Mouse (Mus musculus) adrenal gland, postnatal 36 days (tissue): Measurements from ENCODE around the gene Npm3. TPM values are rescaled to one million over a fixed set of nuclear protein-coding genes. Genes with fewer than 3 reads are reported as not detected.
A peak's percentile ranks its signal among the peaks of the same experiment; 100 is the strongest.

Source experiments
- DNase-seq, 2 experiments: peaks; one replicate each; pipeline ENCODE4 v3.0.0; 2021; ENCODE audit warnings: mixed read lengths in 1 of 2
- long read RNA-seq, 2 experiments: library from polyadenylated mRNA; stranded (forward); transcript quantifications; one replicate each; pipeline ENCODE4 v2.0.0; 2021; ENCODE audit warnings: borderline sequencing depth in 2 of 2
- total RNA-seq, 2 experiments: library from RNA; stranded (reverse); gene quantifications; 2 replicates each; pipeline ENCODE4 v1.2.3; 2021

Gene Npm3
- 10 to 100 TPM; 31.7 to 38.0 TPM for total RNA-seq
- long read RNA-seq, experiment 1, transcript Npm3-201 (6 exons, 888 nt): major isoform, 7 of 10 reads
- long read RNA-seq, experiment 1, partial matches to known transcripts: 3 of 10 reads
- long read RNA-seq, experiment 1, other reads (novel, unspliced or antisense): 0 of 10 reads
- long read RNA-seq, experiment 2, partial matches to known transcripts: 0 of 2 reads
- long read RNA-seq, experiment 2, other reads (novel, unspliced or antisense): 0 of 2 reads

GRCm38 (mm10) chr19:45749243-45750043, at the start of gene Npm3:
Gene Npm3 (minus strand): TSS chr19:45749591.
- DNase-seq: peak; percentile 89 to 94

- no peak for DNase-seq
Observed at GRCm38 (mm10) chr19:45796879-45797278, 47.5 kb upstream of the Npm3 start.

GRCm38 (mm10) chr19:45796061-45796556, 46.7 kb upstream of the Npm3 start:
- peak in 1 of 2 experiments; percentile 35 for DNase-seq

GRCm38 (mm10) chr19:45795406-45795944, 46.1 kb upstream of the Npm3 start:
- DNase-seq: no peak

- DNase-seq: no peak
Observed at GRCm38 (mm10) chr19:45794718-45795117, 45.3 kb upstream of the Npm3 start.

GRCm38 (mm10) chr19:45792404-45792803, 43.0 kb upstream of the Npm3 start:
- DNase-seq: no peak

GRCm38 (mm10) chr19:45789888-45790874, 40.8 kb upstream of the Npm3 start:
- DNase-seq: no peak

- no peak for DNase-seq
Observed at GRCm38 (mm10) chr19:45789365-45789764, 40.0 kb upstream of the Npm3 start.

GRCm38 (mm10) chr19:45788337-45788736, 38.9 kb upstream of the Npm3 start:
- peak in 1 of 2 experiments; percentile 28 for DNase-seq

- no peak for DNase-seq
Observed at GRCm38 (mm10) chr19:45787450-45787849, 38.1 kb upstream of the Npm3 start.

GRCm38 (mm10) chr19:45785470-45785869, 36.1 kb upstream of the Npm3 start:
- no peak for DNase-seq

- no peak for DNase-seq
Observed at GRCm38 (mm10) chr19:45783933-45784576, 34.7 kb upstream of the Npm3 start.

GRCm38 (mm10) chr19:45783181-45783932, 34.0 kb upstream of the Npm3 start, which contains the start of gene Mgea5:
Gene Mgea5 (minus strand): TSS chr19:45783837.
- peak; percentile 98 for DNase-seq

- DNase-seq: peak; percentile 79 to 87
Observed at GRCm38 (mm10) chr19:45782315-45783001, 33.1 kb upstream of the Npm3 start.

- no peak for DNase-seq
Observed at GRCm38 (mm10) chr19:45781676-45782075, 32.3 kb upstream of the Npm3 start.

GRCm38 (mm10) chr19:45780350-45780915, 31.0 kb upstream of the Npm3 start:
- DNase-seq: no peak

GRCm38 (mm10) chr19:45775486-45775885, 26.1 kb upstream of the Npm3 start:
- no peak for DNase-seq

GRCm38 (mm10) chr19:45771501-45771900, 22.1 kb upstream of the Npm3 start:
- DNase-seq: no peak

GRCm38 (mm10) chr19:45760810-45761209, 11.4 kb upstream of the Npm3 start:
- no peak for DNase-seq
